Mouse (Mus musculus): Measurements from ENCODE around the gene Rubcnl. TPM values are rescaled to one million over a fixed set of nuclear protein-coding genes. Genes with fewer than 3 reads are reported as not detected.

The Rubcnl gene
- polyA plus RNA-seq, 1 experiment = 0.44 TPM

GRCm38 (mm10) chr14:75075299-75076180, 59.7 kb downstream of the Rubcnl start:
- Histone ChIP-seq H3K4me3 (ENCODE audit: insufficient read depth, low read depth, low read length) (no peak overlapping the region), H3K27ac (replicated peaks; ENCODE audit: low read depth, low read length) (no peak overlapping the region), H3K4me1 (ENCODE audit: control insufficient read depth, insufficient read depth, insufficient read length, low read length) (no peaks in the 10 kb centered on the region)

DNA sequence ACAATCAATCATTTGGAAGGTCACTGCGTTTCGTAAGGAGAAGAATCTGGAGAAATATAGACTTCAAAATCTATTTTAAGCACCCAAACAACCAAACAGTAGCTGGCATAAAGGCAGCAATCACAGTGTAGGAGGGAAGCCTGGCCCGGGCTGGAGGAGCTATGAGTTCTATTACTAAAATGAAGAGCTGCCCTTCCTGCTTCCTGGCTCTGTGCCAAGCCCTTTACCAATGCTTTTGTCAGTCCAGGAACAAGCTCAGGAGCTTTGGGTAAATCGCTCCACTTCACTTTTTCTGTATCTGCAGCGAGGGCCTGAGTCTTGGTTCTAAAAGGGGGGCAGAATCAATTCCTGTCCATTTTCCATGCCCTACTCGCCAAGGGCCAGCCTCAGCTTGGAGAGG, 62.1 kb downstream of the Rubcnl start:
- Histone ChIP-seq H3K27ac (replicated peaks; ENCODE audit: low read depth, low read length) (no peak overlapping the region), H3K4me3 (ENCODE audit: insufficient read depth, low read depth, low read length) (no peak overlapping the region), H3K4me1 (ENCODE audit: control insufficient read depth, insufficient read depth, insufficient read length, low read length) (no peaks in the 10 kb centered on the region)

Other genes starting within 250 kb of the Rubcnl start
- 3.8 and 7.1 TPM in 2 replicates for gene Lrch1, start 68.2 kb upstream of the Rubcnl start, polyA plus RNA-seq (2012; ENCODE audit: insufficient read depth, insufficient read length, missing spikeins)
- not detected in 2 replicates for gene Lrrc63, start 114.9 kb downstream of the Rubcnl start, polyA plus RNA-seq (2012; ENCODE audit: insufficient read depth, insufficient read length, missing spikeins)
- gene Lcp1, start 115.1 kb downstream of the Rubcnl start, polyA plus RNA-seq (2012; ENCODE audit: insufficient read depth, insufficient read length, missing spikeins) = 13.4 and 14.5 TPM in 2 replicates
- not detected in 2 replicates for gene Cpb2, start 226.3 kb downstream of the Rubcnl start, polyA plus RNA-seq (2012; ENCODE audit: insufficient read depth, insufficient read length, missing spikeins)

Measured in brown adipose tissue, adult 24 weeks (tissue).